Mouse (Mus musculus): Measurements from ENCODE around the gene Gm11011.

Gm11011 gene

DNA sequence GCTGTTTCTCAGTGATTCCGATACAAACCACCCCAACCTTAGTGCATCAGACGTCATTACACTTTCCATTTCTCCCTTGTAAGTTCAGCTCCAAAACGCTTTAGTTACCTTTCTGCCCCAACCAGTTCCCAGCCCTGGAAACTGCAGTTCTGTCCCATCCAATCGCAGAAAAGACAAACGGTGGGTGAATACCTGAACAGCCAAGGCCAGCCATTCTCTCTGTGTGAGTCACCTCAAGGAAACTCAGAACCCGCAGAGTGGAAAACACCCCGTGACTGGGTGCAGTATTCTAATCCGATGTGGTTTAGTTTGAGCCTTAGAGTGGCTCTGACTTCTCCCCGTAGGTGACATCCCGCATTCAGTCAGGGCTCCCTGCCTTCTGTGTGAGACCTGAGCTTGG, 2.2 kb upstream of the Gm11011 start:
- no peak for DNase-seq (ENCODE audit: low spot score in 2 of 2)

GRCm38 (mm10) chr2:169586688-169587087, 857 bp downstream of the Gm11011 start:
- no peak for DNase-seq (ENCODE audit: low spot score in 2 of 2)

- no peak for DNase-seq (ENCODE audit: low spot score in 2 of 2)
Measured at GRCm38 (mm10) chr2:169585631-169586285, 1.8 kb downstream of the Gm11011 start.

DNA sequence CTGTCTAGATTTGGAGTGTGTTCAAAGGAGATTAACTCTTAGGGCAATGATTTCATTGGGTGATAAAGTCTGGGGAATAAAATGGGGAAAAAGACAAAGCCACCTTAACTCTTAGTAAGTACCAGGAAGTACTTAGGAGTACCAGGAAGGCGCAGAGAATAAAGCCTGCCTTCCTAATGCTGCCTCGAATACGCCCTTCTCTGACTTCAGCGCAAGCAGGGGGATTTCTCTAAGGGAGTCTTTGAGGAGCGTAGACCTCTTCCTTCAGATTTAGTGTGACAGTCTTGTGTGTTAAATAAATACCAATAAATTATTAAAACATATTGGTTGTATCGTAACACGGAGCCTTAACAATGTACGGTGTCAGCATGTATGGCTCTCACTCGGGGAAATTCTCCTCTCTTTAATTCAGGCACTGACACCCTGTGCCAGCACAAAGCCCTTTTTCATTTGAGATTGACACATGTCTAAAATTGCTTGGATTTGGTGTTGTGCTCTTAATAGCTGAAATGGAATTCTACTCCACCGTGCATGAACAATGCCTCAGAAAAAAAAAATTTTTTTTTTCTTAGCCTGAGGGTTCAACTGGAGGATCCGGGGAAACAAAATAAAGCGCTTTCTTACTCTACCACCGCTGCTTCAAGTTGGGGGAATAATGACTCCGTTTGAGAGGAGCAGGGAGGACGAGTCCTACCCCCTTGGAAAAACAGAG, 2.6 kb downstream of the Gm11011 start:
- no peak for DNase-seq (ENCODE audit: low spot score in 2 of 2)

DNA sequence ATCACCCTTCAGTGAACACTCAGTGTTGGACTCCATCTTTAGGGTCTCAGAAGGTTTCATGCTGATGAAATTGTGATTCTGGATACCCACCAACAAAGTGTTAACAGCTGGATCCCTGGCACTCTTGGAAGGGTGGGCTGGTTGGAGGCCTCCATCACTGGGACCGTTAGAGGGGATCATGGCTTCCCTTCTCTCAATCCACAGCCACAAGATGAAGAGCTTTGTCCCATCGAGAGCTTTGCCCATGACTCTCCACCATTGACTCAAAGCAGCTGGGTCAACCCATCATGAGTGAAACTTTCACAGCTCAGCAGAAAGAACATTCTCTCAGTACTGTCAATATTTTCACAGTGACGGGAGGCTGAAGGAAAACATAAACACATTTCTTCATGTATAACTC, 4.1 kb downstream of the Gm11011 start:
- no peak for DNase-seq (ENCODE audit: low spot score in 2 of 2)

GRCm38 (mm10) chr2:169577508-169578196, 9.9 kb downstream of the Gm11011 start:
- DNase-seq (ENCODE audit: low spot score in 2 of 2) = no peak

DNA sequence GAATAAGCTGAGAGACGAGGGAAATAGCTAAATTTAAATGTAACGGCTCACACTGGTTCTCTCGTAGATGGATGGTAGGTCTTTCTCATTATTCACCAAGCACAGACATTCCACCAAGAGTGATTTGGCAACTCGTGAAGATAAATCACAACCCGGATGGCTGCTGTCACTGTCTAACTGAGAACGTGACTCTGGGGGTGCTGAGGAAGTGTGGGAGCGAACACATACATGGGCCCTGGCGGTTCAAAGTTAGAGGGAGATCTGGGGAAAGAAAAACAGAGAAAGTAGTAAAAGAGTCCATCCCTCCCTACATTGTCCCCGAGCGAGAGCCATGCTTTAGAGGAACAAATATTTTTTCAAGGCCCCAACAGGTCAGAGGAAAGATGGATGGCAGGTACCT, 17.5 kb downstream of the Gm11011 start:
- no peak for DNase-seq (ENCODE audit: low spot score in 2 of 2)

DNA sequence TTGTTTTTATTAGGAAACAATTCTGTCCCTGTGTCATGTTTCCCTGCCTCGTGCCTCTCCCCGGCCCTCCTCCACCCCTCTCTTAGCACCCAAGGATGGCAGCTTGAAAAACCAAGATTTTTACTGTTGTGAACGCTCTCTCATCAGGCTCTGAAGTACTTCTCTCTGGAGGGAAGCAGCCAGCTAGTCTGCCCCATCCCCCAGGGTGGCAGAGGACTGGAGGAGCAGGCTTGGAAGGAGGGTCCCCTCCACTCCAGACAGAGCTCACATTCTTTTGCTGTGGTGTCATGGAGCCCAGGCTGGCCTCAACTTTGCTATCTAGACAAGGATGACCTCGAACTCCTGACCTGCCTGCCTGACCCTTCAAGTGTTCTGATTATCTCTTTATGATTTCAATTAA, 21.4 kb downstream of the Gm11011 start:
- DNase-seq (ENCODE audit: low spot score in 2 of 2) = no peak

GRCm38 (mm10) chr2:169565751-169566150, 21.8 kb downstream of the Gm11011 start:
- DNase-seq (ENCODE audit: low spot score in 2 of 2) = no peak

- no peak for DNase-seq (ENCODE audit: low spot score in 2 of 2)
Measured at GRCm38 (mm10) chr2:169545674-169546073, 41.9 kb downstream of the Gm11011 start.

GRCm38 (mm10) chr2:169538906-169539305, 48.6 kb downstream of the Gm11011 start:
- DNase-seq (ENCODE audit: low spot score in 2 of 2) = no peak
